Mouse (Mus musculus): ENCODE measurements around the gene Nrxn3.

Nrxn3 gene

DNA sequence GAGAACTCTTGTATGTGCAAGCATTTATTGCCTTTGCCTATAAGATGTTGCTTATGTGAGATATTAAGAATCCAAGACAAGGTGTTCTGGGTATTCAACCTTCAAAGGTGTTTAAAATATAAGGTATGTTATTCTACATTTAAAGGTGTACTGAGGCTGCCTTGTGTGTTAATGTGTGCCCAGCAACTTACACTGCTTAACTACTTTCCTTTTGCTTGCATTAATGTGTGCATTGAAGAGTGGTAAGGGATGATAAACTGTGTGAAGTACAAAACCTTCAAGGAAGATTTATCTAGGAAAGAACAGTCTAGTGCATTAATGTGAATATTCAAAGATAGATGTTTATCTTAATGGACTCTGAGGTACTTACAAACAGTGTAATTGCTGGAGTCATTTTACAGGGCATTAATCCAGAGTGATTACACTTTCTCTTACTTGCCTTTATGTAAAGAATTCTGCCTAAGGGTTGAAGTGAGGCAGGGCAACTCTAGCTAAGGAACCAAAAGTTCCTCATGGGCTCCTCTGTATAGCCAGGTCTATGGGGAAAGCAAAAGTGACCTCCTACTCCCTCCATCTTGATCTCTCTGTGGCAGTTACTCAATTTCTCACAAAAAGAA lies 1548.2 kb downstream of the Nrxn3 start:
- no peak for DNase-seq (ENCODE audit: low read depth, low spot score)

GRCm38 (mm10) chr12:90274621-90275236 lies 1552.1 kb downstream of the Nrxn3 start:
- peak; percentile 83 for DNase-seq (ENCODE audit: low read depth, low spot score)

- peak; percentile 53 for DNase-seq (ENCODE audit: low read depth, low spot score)
Measured at GRCm38 (mm10) chr12:90281236-90281635, 1558.6 kb downstream of the Nrxn3 start.

DNA sequence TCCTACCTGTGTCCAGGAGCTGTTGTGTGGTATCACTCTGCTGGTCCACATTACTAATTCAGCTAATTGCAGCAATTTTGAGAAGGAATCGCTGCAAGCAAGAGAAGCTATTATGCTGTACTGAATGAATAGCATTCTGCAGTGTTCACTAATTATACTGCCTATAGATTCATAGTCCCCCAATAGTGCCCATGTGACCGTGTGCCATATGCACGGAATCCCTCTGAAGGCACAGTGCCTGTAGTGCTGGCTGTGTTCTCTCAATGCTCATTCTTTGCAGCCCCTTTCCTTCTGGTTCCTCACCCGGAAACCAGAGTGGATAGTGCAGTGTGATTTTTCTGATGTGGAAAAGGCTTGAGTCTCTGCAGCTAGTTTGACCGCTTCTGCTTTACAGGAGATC lies 1560.3 kb downstream of the Nrxn3 start:
- no peak for DNase-seq (ENCODE audit: low read depth, low spot score)

- DNase-seq (ENCODE audit: low read depth, low spot score): peak; percentile 82
Measured at GRCm38 (mm10) chr12:90302671-90303070, 1580.0 kb downstream of the Nrxn3 start.

GRCm38 (mm10) chr12:90331806-90332205 lies 1609.1 kb downstream of the Nrxn3 start:
- DNase-seq (ENCODE audit: low read depth, low spot score): peak; percentile 35

- DNase-seq (ENCODE audit: low read depth, low spot score): peak; percentile 94
Measured at GRCm38 (mm10) chr12:90332459-90332858, 1609.8 kb downstream of the Nrxn3 start.

DNA sequence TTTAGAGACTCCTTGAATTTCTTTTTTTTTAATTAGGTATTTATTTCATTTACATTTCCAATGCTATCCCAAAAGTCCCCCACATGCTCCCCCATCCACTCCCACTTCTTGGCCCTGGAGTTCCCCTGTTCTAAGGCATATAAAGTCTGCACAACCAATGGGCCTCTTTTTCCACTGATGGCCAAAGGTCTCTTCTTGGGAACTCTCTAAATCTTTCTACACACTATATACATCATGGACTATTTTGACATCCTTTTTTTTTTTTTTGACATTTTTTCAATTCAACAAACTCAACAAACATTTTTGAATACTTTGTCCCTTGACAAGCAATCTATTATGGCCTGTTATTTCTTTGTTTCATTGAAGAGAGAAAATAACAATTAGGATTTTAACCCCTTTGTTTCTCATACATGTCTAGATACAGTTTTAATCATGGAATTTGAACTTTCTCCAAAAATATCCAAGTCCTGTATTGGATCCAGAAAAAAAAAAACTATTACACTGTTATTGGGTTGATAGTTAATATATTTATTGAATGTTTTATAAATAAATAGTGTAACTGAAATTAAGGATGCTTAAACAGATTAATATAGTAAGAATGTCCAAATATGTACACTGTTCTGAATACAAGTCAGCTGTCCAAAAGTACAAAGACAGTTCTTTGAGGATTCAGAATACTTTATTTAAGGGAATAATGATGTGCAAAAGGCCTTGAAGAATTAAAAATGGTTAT lies 1615.0 kb downstream of the Nrxn3 start:
- no peak for DNase-seq (ENCODE audit: low read depth, low spot score)

DNA sequence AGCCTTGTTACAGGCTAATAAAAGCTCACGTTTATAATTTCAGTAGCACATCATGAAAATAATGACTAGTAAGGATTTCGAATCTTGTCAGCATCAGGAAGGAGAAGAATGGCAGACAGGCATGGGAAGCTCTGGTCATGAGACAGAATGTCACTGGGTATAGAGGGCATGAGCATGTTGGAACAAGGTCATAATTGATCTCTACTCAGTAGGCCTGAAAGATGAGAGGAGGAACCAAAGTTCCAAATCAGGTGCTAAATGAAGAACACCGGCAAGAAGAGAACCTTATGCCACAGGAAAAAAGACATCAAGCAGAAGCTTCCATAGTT lies 1615.5 kb downstream of the Nrxn3 start:
- DNase-seq (ENCODE audit: low read depth, low spot score): no peak

All from brain, adult 2 months (tissue).